Mouse (Mus musculus): Measurements from ENCODE around the gene Ormdl2.

- TF ChIP-seq CTCF (IDR thresholded peaks at IDR 0.05; ENCODE audit: extremely low read depth, insufficient read depth, low read length) (no peak), POLR2A (IDR thresholded peaks at IDR 0.05; ENCODE audit: extremely low read depth, insufficient read depth, low read length) (no peak)
Measured at GRCm38 (mm10) chr10:128801981-128802495, 19.4 kb downstream of the Ormdl2 start.
